Mouse (Mus musculus) left cerebral cortex, postnatal 10 days (tissue): ENCODE measurements around the gene Gm20716. TPM values are rescaled to one million over a fixed set of nuclear protein-coding genes. Genes with fewer than 3 reads are reported as not detected.

Source experiments
- DNase-seq, 2 experiments: peaks; one replicate each; pipeline ENCODE4 v3.0.0; 2021 to 2022; ENCODE audit warnings: low spot score in 2 of 2, mixed read lengths in 1 of 2; ENCODE audit errors: extremely low spot score in 1 of 2
- intact Hi-C: fragments of 180-260 bp; cut with DNase I; formaldehyde crosslinking; loops from one replicate; pipeline ENCODE4 v1.15.1; 2025
- total RNA-seq, 2 experiments: library from RNA; stranded (reverse); gene quantifications; 2 replicates each; pipeline ENCODE4 v1.2.3; 2021

Gene Gm20716
- total RNA-seq, 2 experiments from 2014 or later, result 32.4 to 39.9 TPM

GRCm38 (mm10) chr2:168231471-168231829 lies 1.3 kb upstream of the Gm20716 start:
- intact Hi-C loops, result no loop called here
- no peak for DNase-seq

- intact Hi-C loops, result no loop called here
- DNase-seq, result peak in 1 of 2 experiments; percentile 71
Measured at GRCm38 (mm10) chr2:168230773-168231470, 758 bp upstream of the Gm20716 start.

GRCm38 (mm10) chr2:168229116-168230025 lies 793 bp downstream of the Gm20716 start:
- peak in 1 of 2 experiments; percentile 59 for DNase-seq
- intact Hi-C loops, result no loop called here

GRCm38 (mm10) chr2:168223326-168223725 lies 6.8 kb downstream of the Gm20716 start:
- intact Hi-C loops, result no loop called here
- no peak for DNase-seq

GRCm38 (mm10) chr2:168213788-168214397 lies 16.3 kb downstream of the Gm20716 start:
- DNase-seq, result no peak
- intact Hi-C loops, result no loop called here

GRCm38 (mm10) chr2:168207883-168208282 lies 22.3 kb downstream of the Gm20716 start:
- DNase-seq, result no peak
- intact Hi-C loops, result no loop called here

- intact Hi-C loops, result no loop called here
Measured at GRCm38 (mm10) chr2:168206725-168207644, 23.2 kb downstream of the Gm20716 start, which contains the start of gene Adnp. Gene Adnp (minus strand): TSS chr2:168207112.

GRCm38 (mm10) chr2:168205681-168206631 lies 24.2 kb downstream of the Gm20716 start:
- DNase-seq, result peak in 1 of 2 experiments; percentile 62
- intact Hi-C loops, result loop anchor here (2.0 kb wide), 1 partner anchor 77 kb away; no protein-coding TSS in a partner anchor

More at GRCm38 (mm10) chr2:168206725-168207644, 23.2 kb downstream of the Gm20716 start, which contains the start of gene Adnp:
- DNase-seq, result peak; percentile 93 to 99

GRCm38 (mm10) chr2:168205265-168205664 lies 24.9 kb downstream of the Gm20716 start:
- intact Hi-C loops, result loop anchor here (2.0 kb wide), 1 partner anchor 76 kb away; no protein-coding TSS in a partner anchor
- DNase-seq, result peak; percentile 92 to 95

- intact Hi-C loops, result loop anchor here (2.0 kb wide), 1 partner anchor 76 kb away; no protein-coding TSS in a partner anchor
- DNase-seq, result no peak
Measured at GRCm38 (mm10) chr2:168204476-168204999, 25.6 kb downstream of the Gm20716 start.

- DNase-seq, result no peak
- intact Hi-C loops, result no loop called here
Measured at GRCm38 (mm10) chr2:168200014-168200691, 30.0 kb downstream of the Gm20716 start.

GRCm38 (mm10) chr2:168199476-168199875 lies 30.7 kb downstream of the Gm20716 start:
- intact Hi-C loops, result no loop called here
- DNase-seq, result no peak

GRCm38 (mm10) chr2:168198421-168198820 lies 31.7 kb downstream of the Gm20716 start:
- intact Hi-C loops, result no loop called here
- DNase-seq, result no peak

GRCm38 (mm10) chr2:168195721-168196120 lies 34.4 kb downstream of the Gm20716 start:
- intact Hi-C loops, result no loop called here
- no peak for DNase-seq

- DNase-seq, result no peak
- intact Hi-C loops, result no loop called here
Measured at GRCm38 (mm10) chr2:168193685-168194084, 36.5 kb downstream of the Gm20716 start.

GRCm38 (mm10) chr2:168191856-168192255 lies 38.3 kb downstream of the Gm20716 start:
- intact Hi-C loops, result no loop called here
- DNase-seq, result no peak
